Mouse (Mus musculus): ENCODE data around the gene Ankrd52.

Ankrd52 gene

DNA sequence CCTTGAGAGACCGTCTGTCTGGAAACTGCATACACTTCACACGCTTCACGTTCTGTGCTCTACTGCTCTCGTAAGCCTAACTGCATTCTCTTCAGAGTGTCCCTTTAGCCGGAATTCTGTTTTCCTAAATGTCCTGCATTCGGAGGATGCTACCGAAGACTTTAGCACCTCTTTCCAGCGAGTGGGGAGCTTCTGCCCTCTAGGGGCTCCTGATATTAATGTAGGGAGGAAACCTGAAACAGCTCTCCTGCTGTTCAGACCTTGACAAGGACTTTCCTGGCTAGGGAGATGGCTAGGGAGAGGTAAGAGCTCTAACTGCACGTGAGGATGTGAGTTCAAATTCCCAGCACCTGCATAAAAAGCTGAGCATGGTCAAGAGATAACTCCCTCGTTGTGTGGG, 63.5 kb downstream of the Ankrd52 start:
- DNase-seq (ENCODE audit: low spot score in 2 of 2): no peak

DNA sequence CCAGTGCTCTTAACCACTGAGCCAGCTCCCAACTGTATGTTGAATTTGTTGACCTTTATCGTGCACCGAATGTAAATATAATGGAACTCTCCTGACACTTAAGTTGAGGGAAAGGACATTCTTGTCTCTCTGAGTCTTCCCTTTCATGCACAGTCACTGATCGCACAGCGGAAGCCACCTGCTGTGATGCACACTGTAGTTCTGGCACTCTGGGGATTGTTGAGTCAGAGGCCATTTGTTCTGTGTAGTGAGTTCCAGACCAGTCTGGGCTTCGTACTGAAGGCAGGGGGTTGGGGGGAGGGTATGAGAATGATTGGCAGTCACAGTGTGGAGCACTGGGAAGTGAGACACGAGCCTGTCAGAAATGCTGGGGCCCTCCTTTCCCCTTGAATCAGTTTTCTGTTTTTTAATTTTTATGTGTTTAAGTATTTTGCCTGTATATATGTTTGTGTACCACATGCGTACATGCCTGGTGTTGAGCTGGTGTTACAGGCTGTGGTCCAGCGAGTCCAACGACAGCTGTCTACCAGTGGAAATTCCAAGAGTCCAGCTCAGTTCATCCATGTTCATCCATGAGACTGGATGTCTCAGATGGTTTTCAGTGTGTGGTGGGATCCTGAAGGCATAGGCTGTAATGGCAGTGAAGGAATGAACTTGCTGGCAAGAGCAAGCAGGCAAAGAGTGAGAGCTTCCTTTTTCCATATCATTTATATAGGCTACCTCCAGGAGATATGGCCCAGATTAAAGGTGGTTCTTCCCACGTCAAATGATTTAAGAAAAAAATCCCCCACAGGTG, 64.6 kb downstream of the Ankrd52 start:
- DNase-seq (ENCODE audit: low spot score in 2 of 2): no peak

DNA sequence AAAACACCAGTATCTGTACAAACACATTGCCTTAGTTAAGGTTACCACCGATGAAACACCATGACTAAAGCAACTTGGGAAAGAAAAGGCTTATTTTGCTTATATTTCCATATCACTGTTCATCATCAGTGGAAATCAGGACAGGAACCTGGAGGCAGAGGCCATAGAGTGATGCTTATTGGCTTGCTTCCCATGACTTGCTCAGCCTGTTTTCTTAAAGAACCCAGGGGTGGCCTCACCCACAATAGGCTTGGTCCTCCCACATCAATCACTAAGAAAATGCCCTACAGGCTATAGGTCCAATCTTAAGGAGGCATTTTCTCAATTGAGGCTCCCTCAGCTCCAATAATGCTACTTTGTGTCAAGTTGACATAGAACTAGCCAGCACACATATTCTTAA, 65.8 kb downstream of the Ankrd52 start:
- DNase-seq (ENCODE audit: low spot score in 2 of 2): no peak

DNA sequence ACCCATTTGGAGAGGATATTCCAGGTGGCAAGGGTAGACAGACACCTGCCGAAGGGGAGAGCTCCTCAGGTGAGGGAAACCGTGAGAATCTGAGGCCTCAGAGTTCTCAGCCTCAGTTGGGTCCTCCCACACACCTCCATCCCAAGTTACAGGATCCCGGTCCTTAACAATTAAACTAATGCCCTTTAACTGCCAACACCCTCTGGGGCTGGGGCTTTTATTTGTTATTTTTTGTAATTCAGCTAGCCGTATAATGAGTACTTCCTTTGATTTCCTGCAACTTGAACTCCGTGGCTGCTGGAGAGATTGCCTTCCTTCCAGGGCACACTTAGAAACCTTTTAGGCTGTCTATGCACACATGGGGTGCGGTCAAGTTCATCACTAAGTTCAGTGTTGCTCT, 67.4 kb downstream of the Ankrd52 start:
- DNase-seq (ENCODE audit: low spot score in 2 of 2): no peak

DNA sequence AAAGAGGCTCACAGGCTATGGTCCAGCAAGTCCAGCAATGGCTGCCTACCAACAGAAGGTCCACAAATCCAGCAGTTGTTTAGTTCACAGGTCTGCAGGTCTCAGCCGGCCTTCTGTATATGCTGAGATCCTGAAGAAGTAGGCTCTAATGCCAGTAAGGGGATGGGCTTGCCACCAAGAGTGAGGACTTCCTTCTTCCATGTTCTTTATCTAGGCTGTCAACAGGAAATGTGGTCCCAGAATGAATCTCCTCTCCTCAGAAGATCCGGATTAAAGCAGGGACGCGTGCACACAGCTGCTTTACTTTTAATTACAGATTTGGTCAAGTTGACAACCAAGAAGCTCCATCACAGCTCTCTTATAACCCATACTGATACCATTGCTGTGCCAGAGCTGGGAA, 68.5 kb downstream of the Ankrd52 start:
- no peak for DNase-seq (ENCODE audit: low spot score in 2 of 2)

DNA sequence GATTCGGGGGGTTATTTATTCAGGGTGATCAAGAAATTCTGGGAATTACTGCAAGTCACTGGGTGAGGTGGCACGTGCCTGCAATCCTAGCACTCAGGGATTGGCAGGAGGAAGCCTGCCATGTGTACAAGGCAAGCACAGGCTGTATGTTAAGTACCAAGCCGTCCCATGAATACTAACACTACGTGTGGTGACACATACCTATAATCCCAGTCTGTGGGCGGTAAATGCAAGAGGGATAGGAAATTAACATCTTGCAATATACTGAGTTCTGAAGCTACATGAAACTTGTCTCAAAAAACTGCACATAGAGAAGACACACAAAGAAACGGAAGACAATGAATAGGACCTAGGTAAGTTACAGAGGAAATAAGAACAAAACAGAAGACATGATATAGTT, 74.1 kb downstream of the Ankrd52 start:
- DNase-seq (ENCODE audit: low spot score in 2 of 2): no peak

DNA sequence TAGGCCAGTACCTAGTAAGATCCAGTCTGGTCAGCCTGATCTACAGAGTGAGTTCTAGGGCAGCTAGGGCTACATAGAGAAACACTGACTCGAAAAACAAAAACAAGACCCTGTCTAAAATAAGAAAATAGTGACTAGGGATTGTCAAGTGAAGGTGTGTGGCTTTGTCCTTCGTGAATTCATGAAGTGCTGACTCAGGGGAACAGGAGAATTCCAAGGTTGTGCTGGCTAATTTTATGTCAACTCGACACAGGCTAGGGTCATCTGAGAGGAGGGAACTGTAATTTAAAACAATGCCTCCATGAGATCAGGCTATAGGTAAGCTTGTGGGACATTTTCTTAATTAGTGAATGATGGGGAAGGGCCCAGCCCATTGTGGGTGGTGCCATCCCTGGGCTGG, 77.6 kb downstream of the Ankrd52 start:
- no peak for DNase-seq (ENCODE audit: low spot score in 2 of 2)

DNA sequence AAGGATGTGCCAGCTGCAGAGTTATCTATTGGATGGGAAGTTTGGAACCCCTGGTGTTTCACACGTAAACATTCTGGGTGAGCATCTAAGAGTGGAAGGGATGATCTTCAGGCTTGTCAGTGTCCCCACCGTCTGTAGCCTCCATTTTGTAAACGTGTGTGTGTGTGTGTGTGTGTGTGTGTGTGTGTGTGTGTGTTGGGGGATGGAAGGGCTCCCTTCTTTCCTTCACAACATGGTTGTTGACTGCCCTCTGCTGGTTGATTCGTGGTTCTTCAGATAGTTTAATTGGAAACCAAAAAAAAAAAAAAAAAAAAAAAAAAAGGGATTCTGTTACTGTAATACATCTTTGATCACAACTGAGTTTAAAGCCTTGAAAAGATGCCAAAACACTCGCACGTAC, 78.4 kb downstream of the Ankrd52 start:
- DNase-seq (ENCODE audit: low spot score in 2 of 2): peak; percentile 38 to 63

DNA sequence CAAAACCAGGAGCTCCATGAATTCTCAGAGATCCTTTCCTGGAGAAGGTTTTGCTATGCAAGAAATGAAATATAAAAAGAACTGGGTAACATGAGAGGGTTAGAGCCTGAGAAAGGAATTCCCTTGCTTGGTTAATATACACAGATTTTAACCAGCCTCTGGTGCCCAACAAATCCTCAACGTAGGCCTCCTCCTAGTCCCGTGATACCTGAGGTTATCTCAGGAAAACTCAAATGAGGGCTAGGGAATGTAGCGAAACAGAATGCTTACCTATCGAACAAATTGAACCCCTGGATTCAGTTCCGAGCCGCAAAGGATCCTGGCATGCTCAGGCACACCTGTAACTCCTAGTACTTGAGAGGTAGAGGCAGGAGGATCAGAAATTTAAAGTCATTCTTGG, 80.8 kb downstream of the Ankrd52 start:
- DNase-seq (ENCODE audit: low spot score in 2 of 2): no peak

All from heart, adult 9 months (tissue).